Mouse (Mus musculus): ENCODE measurements at regions not wholly inside any gene's neighbourhood (a gene's known extent, or its start where the extent isn't known, plus 50 kb on each side); places are given as distances from the start of the nearest gene placed in this dataset.

DNA sequence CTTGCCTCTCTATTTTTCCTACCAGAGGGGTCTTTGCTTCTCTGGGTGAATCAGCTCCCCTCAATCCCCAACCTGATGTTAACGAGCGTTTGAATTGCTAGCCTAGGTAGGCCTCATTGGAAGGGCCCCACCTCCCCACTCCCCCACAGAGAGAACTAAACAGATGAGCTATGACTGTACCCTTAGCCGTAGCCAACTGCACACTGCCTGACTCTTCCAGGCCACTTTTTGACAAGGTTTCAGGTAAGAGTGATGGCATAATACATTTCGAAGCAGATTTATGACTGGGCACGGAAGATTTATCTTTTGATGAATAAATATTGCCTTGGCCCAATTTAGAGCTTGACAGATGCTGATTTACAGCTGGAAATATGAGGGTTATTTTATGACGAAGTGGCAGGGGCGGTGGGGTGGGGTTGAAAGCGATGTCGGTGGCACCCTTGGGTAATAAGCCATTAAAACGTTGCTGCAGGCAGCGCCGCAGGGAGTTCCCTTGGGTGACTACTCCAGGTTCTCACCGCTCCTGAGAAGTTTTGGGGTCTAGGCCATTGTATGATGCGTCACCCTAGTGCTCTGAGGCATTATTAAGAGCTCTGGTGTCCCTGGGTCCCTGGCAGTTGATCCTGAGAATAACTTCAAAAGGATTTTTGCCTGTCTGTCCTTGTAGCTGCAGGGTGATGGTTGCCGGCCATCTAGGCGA is 159.7 kb upstream of the Mrps10 start:
- TF ChIP-seq CTCF (conservative IDR thresholded peaks at IDR 0.05; ENCODE audit: low read length) = no peak
- TF ChIP-seq POU5F1 (IDR thresholded peaks at IDR 0.05; ENCODE audit: borderline replicate concordance, low read length) = no peak
